Mouse (Mus musculus) MEL (cell line): Measurements from ENCODE around the gene Atp6v1e2. TPM values are rescaled to one million over a fixed set of nuclear protein-coding genes. Genes with fewer than 3 reads are reported as not detected.

Experiments
- DNase-seq: peaks from one replicate; pipeline ENCODE4 v3.0.0; 2011; ENCODE audit warnings: low read depth, low spot score
- H3K27ac ChIP-seq: 2 replicates; pipeline ENCODE4 v1.5.1; 2012; ENCODE audit warnings: low read depth, mild to moderate bottlenecking, control low read depth, low read length, moderate library complexity; ENCODE audit not compliant: control insufficient read depth
- H3K27me3 ChIP-seq, 2 experiments: fragments of 150-350 bp in 1 of 2; sonication (generic) in 1 of 2; 2 replicates each; pipeline ENCODE4 v1.6.1; 2012; ENCODE audit warnings: low read length in 2 of 2, mild to moderate bottlenecking in 2 of 2, improper control_type of control experiment in 1 of 2, moderate library complexity in 1 of 2; ENCODE audit not compliant: insufficient read depth in 2 of 2, control insufficient read depth in 1 of 2
- H3K36me3 ChIP-seq, 2 experiments: 2 replicates each; pipeline ENCODE4 v1.6.1; 2012 to 2014; ENCODE audit warnings: low read length in 2 of 2, improper control_type of control experiment in 1 of 2, inconsistent platforms in 1 of 2, mild to moderate bottlenecking in 1 of 2; ENCODE audit not compliant: insufficient read depth in 2 of 2, control insufficient read depth in 1 of 2
- H3K4me1 ChIP-seq, 2 experiments: fragments of 150-350 bp in 1 of 2; sonication (generic) in 1 of 2; 2 replicates each; pipeline ENCODE4 v1.6.1; 2012; ENCODE audit warnings: low read length in 2 of 2, improper control_type of control experiment in 1 of 2, mild to moderate bottlenecking in 1 of 2; ENCODE audit not compliant: insufficient read depth in 2 of 2, control insufficient read depth in 1 of 2
- H3K4me3 ChIP-seq, 2 experiments: fragments of 150-350 bp in 1 of 2; sonication (generic) in 1 of 2; 2 replicates each; pipeline ENCODE4 v1.5.1; 2012; ENCODE audit warnings: low read depth in 2 of 2, low read length in 2 of 2, mild to moderate bottlenecking in 2 of 2, moderate library complexity in 2 of 2, control low read depth in 1 of 2, improper control_type of control experiment in 1 of 2; ENCODE audit not compliant: control insufficient read depth in 1 of 2, insufficient read depth in 1 of 2
- H3K79me2 ChIP-seq: 2 replicates; pipeline ENCODE4 v1.6.1; 2012; ENCODE audit warnings: mild to moderate bottlenecking, low read length, moderate library complexity; ENCODE audit not compliant: control insufficient read depth, poor library complexity, insufficient read depth
- H3K9ac ChIP-seq: 2 replicates; pipeline ENCODE4 v1.6.1; 2012; ENCODE audit warnings: low read depth, mild to moderate bottlenecking, control low read depth, low read length, moderate library complexity; ENCODE audit not compliant: control insufficient read depth, poor library complexity, severe bottlenecking
- H3K9me3 ChIP-seq: fragments of 150-350 bp; sonication (generic); replicated peaks from 2 replicates; pipeline ENCODE4 v1.6.1; 2012; ENCODE audit warnings: mild to moderate bottlenecking, low read length, improper control_type of control experiment, moderate library complexity; ENCODE audit not compliant: insufficient read depth
- CTCF ChIP-seq, 3 experiments: IDR thresholded peaks in 2 of 3; conservative IDR thresholded peaks in 1 of 3; 2 replicates each; pipeline ENCODE4 v1.5.1; 2011 to 2012; ENCODE audit warnings: low read length in 3 of 3, low read depth in 2 of 3, mild to moderate bottlenecking in 2 of 3, improper control_type of control experiment in 1 of 3, inconsistent platforms in 1 of 3, mixed read lengths in 1 of 3, moderate library complexity in 1 of 3; ENCODE audit not compliant: control insufficient read depth in 1 of 3, insufficient read depth in 1 of 3, poor library complexity in 1 of 3, severe bottlenecking in 1 of 3
- ELF1 ChIP-seq: IDR thresholded peaks from 2 replicates; pipeline ENCODE4 v1.6.1; 2014; ENCODE audit warnings: low read depth, mild to moderate bottlenecking, inconsistent platforms, low read length, improper control_type of control experiment, moderate library complexity
- EP300 ChIP-seq, 2 experiments: IDR thresholded peaks; 2 replicates each; pipeline ENCODE4 v1.6.1; 2011; ENCODE audit warnings: improper control_type of control experiment in 2 of 2, low read length in 2 of 2, low read depth in 1 of 2, mild to moderate bottlenecking in 1 of 2
- ETS1 ChIP-seq: IDR thresholded peaks from 2 replicates; pipeline ENCODE4 v1.6.1; 2012; ENCODE audit warnings: low read depth, mild to moderate bottlenecking, inconsistent platforms, low read length, improper control_type of control experiment, moderate library complexity
- GABPA ChIP-seq: IDR thresholded peaks from 2 replicates; pipeline ENCODE4 v1.6.1; 2012; ENCODE audit warnings: low read depth, mild to moderate bottlenecking, inconsistent platforms, low read length, improper control_type of control experiment, moderate library complexity
- GATA1 ChIP-seq: IDR thresholded peaks from 2 replicates; pipeline ENCODE4 v1.6.1; 2011; ENCODE audit warnings: low read depth, low read length, improper control_type of control experiment
- MAX ChIP-seq: IDR thresholded peaks from 2 replicates; pipeline ENCODE4 v1.6.1; 2011; ENCODE audit warnings: low read length, improper control_type of control experiment
- MAZ ChIP-seq: IDR thresholded peaks from 2 replicates; pipeline ENCODE4 v1.6.1; 2012; ENCODE audit warnings: low read depth, mild to moderate bottlenecking, inconsistent platforms, low read length, improper control_type of control experiment
- MYC ChIP-seq: IDR thresholded peaks from 2 replicates; pipeline ENCODE4 v1.6.1; 2011; ENCODE audit warnings: low read depth, mild to moderate bottlenecking, low read length, improper control_type of control experiment, moderate library complexity
- NELFE ChIP-seq: IDR thresholded peaks from 2 replicates; pipeline ENCODE4 v1.6.1; 2011; ENCODE audit warnings: low read depth, low read length, improper control_type of control experiment
- NRF1 ChIP-seq: IDR thresholded peaks from 2 replicates; pipeline ENCODE4 v1.6.1; 2014; ENCODE audit warnings: low read depth, mild to moderate bottlenecking, inconsistent platforms, low read length, improper control_type of control experiment, moderate library complexity; ENCODE audit not compliant: poor library complexity, insufficient read depth, severe bottlenecking
- POLR2A ChIP-seq, 2 experiments: IDR thresholded peaks; 2 replicates each; pipeline ENCODE4 v1.6.1; 2011 to 2012; ENCODE audit warnings: low read length in 2 of 2, mild to moderate bottlenecking in 2 of 2, control low read depth in 1 of 2, improper control_type of control experiment in 1 of 2, low read depth in 1 of 2, moderate library complexity in 1 of 2; ENCODE audit not compliant: control insufficient read depth in 1 of 2, insufficient read depth in 1 of 2, poor library complexity in 1 of 2
- POLR2AphosphoS2 ChIP-seq: IDR thresholded peaks from 2 replicates; pipeline ENCODE4 v1.6.1; 2011; ENCODE audit warnings: low read length, improper control_type of control experiment
- POLR2AphosphoS5 ChIP-seq: IDR thresholded peaks from 2 replicates; pipeline ENCODE4 v1.6.1; 2012; ENCODE audit warnings: low read depth, borderline replicate concordance, mild to moderate bottlenecking, inconsistent platforms, low read length, moderate library complexity, mixed read lengths
- RAD21 ChIP-seq: IDR thresholded peaks from 2 replicates; pipeline ENCODE4 v1.6.1; 2011; ENCODE audit warnings: mild to moderate bottlenecking, low read depth, low read length, improper control_type of control experiment
- SIN3A ChIP-seq: IDR thresholded peaks from 2 replicates; pipeline ENCODE4 v1.6.1; 2012; ENCODE audit warnings: low read length, improper control_type of control experiment, inconsistent platforms
- SMC3 ChIP-seq: IDR thresholded peaks from 2 replicates; pipeline ENCODE4 v1.6.1; 2011; ENCODE audit warnings: low read depth, low read length, improper control_type of control experiment
- TAL1 ChIP-seq: IDR thresholded peaks from 2 replicates; pipeline ENCODE4 v1.6.1; 2012; ENCODE audit warnings: mild to moderate bottlenecking, inconsistent platforms, low read length, moderate library complexity, mixed read lengths
- TCF12 ChIP-seq: IDR thresholded peaks from 2 replicates; pipeline ENCODE4 v1.6.1; 2014; ENCODE audit warnings: low read depth, mild to moderate bottlenecking, inconsistent platforms, low read length, improper control_type of control experiment, moderate library complexity
- UBTF ChIP-seq: IDR thresholded peaks from 2 replicates; pipeline ENCODE4 v1.6.1; 2012; ENCODE audit warnings: low read depth, mild to moderate bottlenecking, inconsistent platforms, low read length, improper control_type of control experiment, moderate library complexity, borderline replicate concordance; ENCODE audit not compliant: insufficient read depth
- USF1 ChIP-seq: IDR thresholded peaks from 2 replicates; pipeline ENCODE4 v1.6.1; 2014; ENCODE audit warnings: low read depth, mild to moderate bottlenecking, inconsistent platforms, low read length, improper control_type of control experiment, moderate library complexity
- USF2 ChIP-seq, 2 experiments: IDR thresholded peaks; 2 replicates each; pipeline ENCODE4 v1.6.1; 2011 to 2012; ENCODE audit warnings: improper control_type of control experiment in 2 of 2, low read length in 2 of 2, borderline replicate concordance in 1 of 2, inconsistent platforms in 1 of 2, low read depth in 1 of 2, mild to moderate bottlenecking in 1 of 2; ENCODE audit not compliant: insufficient read depth in 1 of 2
- ZMIZ1 ChIP-seq: IDR thresholded peaks from 2 replicates; pipeline ENCODE4 v1.6.1; 2012; ENCODE audit warnings: low read depth, mild to moderate bottlenecking, inconsistent platforms, low read length, improper control_type of control experiment, moderate library complexity
- ZNF384 ChIP-seq: IDR thresholded peaks from 2 replicates; pipeline ENCODE4 v1.6.1; 2012; ENCODE audit warnings: low read depth, mild to moderate bottlenecking, inconsistent platforms, low read length, improper control_type of control experiment
- polyA plus RNA-seq, 2 experiments: library from polyadenylated mRNA; stranded (reverse) in 1 of 2; unstranded in 1 of 2; fragments of >175 nt in 1 of 2; fragments of >200 nt in 1 of 2; gene quantifications; 2 replicates each; pipeline versions ENCODE4 v1.2.1 to v1.2.4; 2012; ENCODE audit warnings: low replicate concordance in 2 of 2, low read depth in 1 of 2; ENCODE audit not compliant: insufficient read length in 2 of 2, insufficient read depth in 1 of 2, missing spikeins in 1 of 2
- total RNA-seq: library from RNA; depleted of rRNA; stranded (reverse); fragments of 300-350 nt; gene quantifications from 2 replicates; pipeline ENCODE4 v1.2.3, GENCODE M21; 2012

Atp6v1e2 gene
- total and polyA plus RNA-seq, 3 experiments = not detected

DNA sequence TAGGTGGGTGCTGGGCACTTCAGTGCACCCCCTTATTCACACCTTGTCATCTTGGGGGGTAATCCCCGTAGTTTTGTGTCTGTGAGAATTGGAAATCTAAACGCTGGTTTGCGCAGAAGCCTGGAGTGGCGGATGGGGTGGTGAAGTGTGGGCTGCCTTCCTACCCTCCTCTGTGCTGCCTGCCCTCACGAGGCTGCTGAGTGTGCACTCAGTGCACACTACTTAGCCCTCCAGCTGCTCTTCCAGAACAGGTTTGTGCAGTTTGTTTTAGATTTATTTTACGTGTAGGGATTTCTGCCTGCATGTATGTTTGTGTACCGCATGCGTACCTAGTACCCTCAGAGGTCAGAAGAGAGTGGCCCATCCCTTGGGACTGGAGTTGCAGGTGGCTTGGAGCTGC lies 43.6 kb upstream of the Atp6v1e2 start:
- Histone ChIP-seq H3K79me2 (no peaks in the 10 kb centered on the region), H3K9ac (no peak overlapping the region), H3K4me3 (no peak overlapping the region), H3K27ac (no peak overlapping the region), H3K36me3 (no peaks in the 10 kb centered on the region), H3K4me1 (no peaks in the 10 kb centered on the region)
- no peak for TF ChIP-seq TAL1
- TF ChIP-seq POLR2AphosphoS2 = no peak
- no peak for TF ChIP-seq GATA1
- TF ChIP-seq UBTF = no peak
- no peak for TF ChIP-seq SMC3
- no peak for TF ChIP-seq EP300 (IDR thresholded peaks at IDR 0.05; ENCODE audit: low read depth in 1 of 2, low read length in 2 of 2)
- TF ChIP-seq NRF1 = no peak
- no peak for TF ChIP-seq ZNF384
- no peak for TF ChIP-seq CTCF (IDR thresholded peaks at IDR 0.05 in 2 of 3, conservative IDR thresholded peaks at IDR 0.05 in 1 of 3; ENCODE audit: control insufficient read depth in 1 of 3, insufficient read depth in 1 of 3, low read depth in 2 of 3, low read length in 3 of 3, poor library complexity in 1 of 3, severe bottlenecking in 1 of 3)
- TF ChIP-seq ELF1 = no peak
- TF ChIP-seq USF2 (IDR thresholded peaks at IDR 0.05; ENCODE audit: borderline replicate concordance in 1 of 2, insufficient read depth in 1 of 2, low read depth in 1 of 2, low read length in 2 of 2) = no peak
- TF ChIP-seq POLR2AphosphoS5 = no peak
- no peak for TF ChIP-seq POLR2A (IDR thresholded peaks at IDR 0.05; ENCODE audit: control insufficient read depth in 1 of 2, insufficient read depth in 1 of 2, low read depth in 1 of 2, low read length in 2 of 2, poor library complexity in 1 of 2)
- no peak for TF ChIP-seq MAX
- TF ChIP-seq TCF12 = no peak
- no peak for TF ChIP-seq NELFE
- TF ChIP-seq, all 39 proteins: peak for 0
- no peaks in the 10 kb centered on the region for H3K27me3 ChIP-seq
- H3K9me3 ChIP-seq = no peaks in the 10 kb centered on the region
- DNase-seq = no peak

DNA sequence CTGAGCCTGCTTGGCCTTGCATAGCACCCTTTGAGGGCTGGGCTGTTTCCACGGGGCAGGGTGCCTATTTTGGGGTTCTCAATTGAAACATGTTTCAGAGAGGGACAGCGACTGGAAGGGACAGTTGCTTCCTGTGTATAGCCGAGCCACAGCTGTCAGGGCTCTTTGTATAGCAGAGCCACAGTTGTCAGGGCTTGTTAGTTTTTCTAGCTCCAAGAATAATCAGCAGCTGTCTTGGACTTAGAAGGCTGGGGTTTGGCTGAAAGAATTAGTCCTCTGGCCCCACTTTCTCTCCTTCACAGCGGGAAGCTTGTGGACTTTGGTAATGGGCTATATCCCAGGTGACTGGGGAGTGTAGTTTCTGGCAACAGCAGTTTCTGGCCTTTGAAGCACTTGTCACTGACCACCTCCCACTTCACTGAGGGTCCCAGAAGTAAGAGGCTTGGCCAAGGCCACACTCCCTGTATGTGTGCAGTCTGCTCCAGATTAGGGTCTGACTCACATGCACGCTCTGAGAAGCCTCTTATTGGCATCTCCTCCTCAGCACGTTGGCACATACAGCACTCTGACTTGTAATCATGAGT lies 41.0 kb upstream of the Atp6v1e2 start:
- H3K9me3 ChIP-seq = no peaks in the 10 kb centered on the region
- no peaks in the 10 kb centered on the region for H3K79me2 ChIP-seq
- no peak overlapping the region for H3K27ac ChIP-seq
- no peaks in the 10 kb centered on the region for H3K27me3 ChIP-seq
- TF ChIP-seq ETS1 (no peak), TCF12 (no peak), POLR2A (IDR thresholded peaks at IDR 0.05; ENCODE audit: control insufficient read depth in 1 of 2, insufficient read depth in 1 of 2, low read depth in 1 of 2, low read length in 2 of 2, poor library complexity in 1 of 2) (no peak), CTCF (IDR thresholded peaks at IDR 0.05 in 2 of 3, conservative IDR thresholded peaks at IDR 0.05 in 1 of 3; ENCODE audit: control insufficient read depth in 1 of 3, insufficient read depth in 1 of 3, low read depth in 2 of 3, low read length in 3 of 3, poor library complexity in 1 of 3, severe bottlenecking in 1 of 3) (no peak), MYC (no peak), SMC3 (no peak), POLR2AphosphoS2 (no peak), MAZ (no peak), POLR2AphosphoS5 (no peak), RAD21 (no peak), SIN3A (no peak), ZNF384 (no peak), ZMIZ1 (no peak), USF1 (no peak), EP300 (IDR thresholded peaks at IDR 0.05; ENCODE audit: low read depth in 1 of 2, low read length in 2 of 2) (no peak), GABPA (no peak)
- H3K9ac ChIP-seq = no peak overlapping the region
- no peak overlapping the region for H3K4me3 ChIP-seq
- no peaks in the 10 kb centered on the region for H3K36me3 ChIP-seq
- no peaks in the 10 kb centered on the region for H3K4me1 ChIP-seq
- DNase-seq = no peak
